Mouse (Mus musculus) midbrain, postnatal 0 days (tissue): ENCODE data around the gene Dnajb14. TPM values are rescaled to one million over a fixed set of nuclear protein-coding genes. Genes with fewer than 3 reads are reported as not detected.

Experiments
- ATAC-seq: fragments of 200-750 bp; cut with Nextera tagmentation; 2 replicates; pipeline ENCODE4 v1.8.0; 2017; ENCODE audit warnings: moderate number of reproducible peaks, mild to moderate bottlenecking, moderate TSS enrichment, moderate library complexity; ENCODE audit not compliant: low FRiP score
- DNase-seq: peaks from one replicate; pipeline ENCODE4 v3.0.0-alpha.2; 2015; ENCODE audit warnings: low spot score
- H3K27ac ChIP-seq: fragments of 300-500 bp; sonication (generic); 2 replicates; pipeline ENCODE4 v1.5.1; 2014; ENCODE audit warnings: low read depth, mild to moderate bottlenecking, low read length, mixed read lengths
- H3K27me3 ChIP-seq: fragments of 300-500 bp; sonication (generic); 2 replicates; pipeline ENCODE4 v1.6.1; 2014; ENCODE audit warnings: low read length, control low read depth, mixed read lengths; ENCODE audit not compliant: insufficient read depth
- H3K36me3 ChIP-seq: fragments of 300-500 bp; sonication (generic); 2 replicates; pipeline ENCODE4 v1.6.1; 2014; ENCODE audit warnings: low read length, control low read depth, mixed read lengths; ENCODE audit not compliant: insufficient read depth
- H3K4me1 ChIP-seq: fragments of 300-500 bp; sonication (generic); 2 replicates; pipeline ENCODE4 v1.6.1; 2014; ENCODE audit warnings: mild to moderate bottlenecking, control low read depth, antibody characterized with exemption, low read length, mixed read lengths; ENCODE audit not compliant: insufficient read depth
- H3K4me2 ChIP-seq: fragments of 300-500 bp; sonication (generic); 2 replicates; pipeline ENCODE4 v1.6.1; 2014; ENCODE audit warnings: low read depth, mild to moderate bottlenecking, low read length, mixed read lengths; ENCODE audit not compliant: poor library complexity, severe bottlenecking
- H3K4me3 ChIP-seq: fragments of 300-500 bp; sonication (generic); 2 replicates; pipeline ENCODE4 v1.5.1; 2014; ENCODE audit warnings: low read depth, mild to moderate bottlenecking, low read length, moderate library complexity
- H3K9ac ChIP-seq: fragments of 300-500 bp; sonication (generic); replicated peaks from 2 replicates; pipeline ENCODE4 v1.6.1; 2014; ENCODE audit warnings: mild to moderate bottlenecking, low read length, moderate library complexity, mixed read lengths; ENCODE audit not compliant: poor library complexity, severe bottlenecking
- H3K9me3 ChIP-seq: fragments of 300-500 bp; sonication (generic); 2 replicates; pipeline ENCODE4 v1.6.1; 2016; ENCODE audit warnings: low read length, control low read depth
- CTCF ChIP-seq: IDR thresholded peaks from 2 replicates; pipeline ENCODE4 v1.5.1; 2016; ENCODE audit warnings: antibody characterized with exemption, mild to moderate bottlenecking
- WGBS: fragments of 180-500 bp; shearing (Covaris S2); extraction: QIAGEN DNeasy Blood & Tissue Kit; methylation state at CpG from one replicate; pipeline ENCODE4 v1.1.7; 2014; 5-methylcytosine and 5-hydroxymethylcytosine counted together
- polyA plus RNA-seq: library from polyadenylated mRNA; unstranded; fragments of >200 nt; fragmentation: Nextera tagmentation; extraction: Ambion mirVana; gene quantifications from 2 replicates; pipeline ENCODE4 v1.2.1, GENCODE M21; 2015
- total RNA-seq: library from RNA; depleted of rRNA; stranded (reverse); fragments of >200 nt; gene quantifications from 2 replicates; pipeline ENCODE4 v1.2.3, GENCODE M21; 2014

The Dnajb14 gene
- total and polyA plus RNA-seq, 2 experiments from 2014 or later, result 16.9 to 23.1 TPM

DNA sequence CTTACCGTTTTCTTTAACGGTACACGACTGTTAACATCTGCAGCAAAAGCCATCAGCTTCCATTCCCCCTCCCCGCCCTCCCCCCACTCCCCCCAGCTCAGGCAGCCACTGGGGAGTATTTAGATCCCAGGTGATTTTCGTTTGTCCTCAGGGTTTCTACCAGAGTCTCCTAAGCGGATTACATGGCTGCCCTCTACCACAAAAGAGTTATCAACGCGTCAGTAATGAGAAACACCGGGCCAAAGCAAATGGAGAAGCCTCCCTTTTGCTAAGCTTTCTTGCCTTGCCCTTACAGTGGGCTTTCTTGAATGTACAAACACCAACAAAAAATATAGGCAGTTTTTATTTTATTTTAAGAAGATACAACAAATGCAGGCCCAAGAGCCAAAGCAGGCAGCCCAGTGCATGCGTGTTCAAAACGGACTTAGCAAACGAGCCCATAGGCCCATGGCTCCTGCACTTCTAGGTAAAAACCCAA is 50.3 kb downstream of the Dnajb14 start:
- DNase-seq, result no peak

GRCm38 (mm10) chr3:137918172-137918931 is 50.9 kb downstream of the Dnajb14 start, which contains the start of gene Lamtor3:
Gene Lamtor3 (plus strand): TSS chr3:137918506.
- Histone ChIP-seq H3K27ac (peak within 1 kb of the TSS; percentile 87), H3K9me3 (no peaks in the 10 kb centered on the region), H3K36me3 (peaks cover 8% of the 10 kb centered on the region; the same call in 1 of the 2 replicates), H3K9ac (peak within 1 kb of the TSS; percentile 83), H3K4me2 (peak within 1 kb of the TSS; percentile 59), H3K27me3 (no peaks in the 10 kb centered on the region), H3K4me1 (peaks cover 9% of the 10 kb centered on the region), H3K4me3 (peak within 1 kb of the TSS; percentile 85)
- ATAC-seq (peak; percentile 93), DNase-seq (peak; percentile 90)
- TF ChIP-seq CTCF, result no peak; the same call in 1 of the 2 replicates
- WGBS, result under 1% methylated on average over 47 of the region's 47 CpGs

More for the DNA sequence above, 50.3 kb downstream of the Dnajb14 start:
- no peaks in the 10 kb centered on the region for H3K9me3 ChIP-seq
- ATAC-seq, result peak; percentile 32
- H3K4me1 ChIP-seq, result peaks cover 9% of the 10 kb centered on the region
- peaks cover 8% of the 10 kb centered on the region; the same call in 1 of the 2 replicates for H3K36me3 ChIP-seq
- H3K9ac ChIP-seq, result peak overlapping the region; percentile 54
- no peaks in the 10 kb centered on the region for H3K27me3 ChIP-seq
- H3K27ac ChIP-seq, result peak overlapping the region; percentile 87
- WGBS, result 7% methylated on average over 12 of the region's 12 CpGs
- H3K4me2 ChIP-seq, result peak overlapping the region; percentile 59
- peak overlapping the region; percentile 85 for H3K4me3 ChIP-seq
- TF ChIP-seq CTCF, result no peak

GRCm38 (mm10) chr3:137918932-137919311 is 51.4 kb downstream of the Dnajb14 start:
- Histone ChIP-seq H3K36me3 (peaks cover 10% of the 10 kb centered on the region), H3K4me3 (peak overlapping the region; percentile 85), H3K9me3 (no peaks in the 10 kb centered on the region), H3K4me1 (peaks cover 9% of the 10 kb centered on the region), H3K4me2 (peak overlapping the region; percentile 55), H3K27ac (peak overlapping the region; percentile 87), H3K27me3 (no peaks in the 10 kb centered on the region), H3K9ac (peak overlapping the region; percentile 83)
- peak; percentile 40 for ATAC-seq
- WGBS, result 19% methylated on average over 6 of the region's 6 CpGs
- TF ChIP-seq CTCF, result no peak
- DNase-seq, result peak; percentile 51

- no peak overlapping the region for H3K27ac ChIP-seq
- TF ChIP-seq CTCF, result no peak
- peak overlapping the region; percentile 83 for H3K9ac ChIP-seq
- peaks cover 9% of the 10 kb centered on the region for H3K4me1 ChIP-seq
- no peaks in the 10 kb centered on the region for H3K9me3 ChIP-seq
- H3K4me3 ChIP-seq, result peak overlapping the region; percentile 85
- 93% methylated on average over 7 of the region's 7 CpGs for WGBS
- ATAC-seq, result no peak
- peak overlapping the region; percentile 55 for H3K4me2 ChIP-seq
- DNase-seq, result no peak
- H3K36me3 ChIP-seq, result peaks cover 13% of the 10 kb centered on the region
- no peaks in the 10 kb centered on the region for H3K27me3 ChIP-seq
These were observed 51.9 kb downstream of the Dnajb14 start for GRCm38 (mm10) chr3:137919398-137919797.

DNA sequence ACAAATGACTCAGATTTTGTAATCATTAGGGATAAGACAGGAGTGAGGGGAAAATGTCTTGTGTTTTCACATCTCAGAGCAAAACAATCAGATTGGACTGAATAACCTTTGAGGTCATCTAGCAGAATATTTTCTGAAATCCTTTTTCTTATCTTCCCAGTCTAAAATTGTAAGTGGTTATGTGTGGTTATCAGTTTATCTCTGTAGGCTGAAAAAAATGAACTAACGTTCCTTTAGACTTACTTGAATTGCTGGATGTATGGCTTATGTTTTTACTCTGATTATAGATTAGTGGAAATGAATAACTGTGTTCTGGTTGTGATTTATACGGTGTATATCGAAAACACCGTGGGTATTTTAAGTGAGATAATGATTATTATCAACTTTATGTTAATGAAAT is 53.1 kb downstream of the Dnajb14 start:
- no peak for ATAC-seq
- whole genome bisulfite sequencing, result 95% methylated on average over 4 of the region's 4 CpGs
- TF ChIP-seq CTCF, result no peak

DNA sequence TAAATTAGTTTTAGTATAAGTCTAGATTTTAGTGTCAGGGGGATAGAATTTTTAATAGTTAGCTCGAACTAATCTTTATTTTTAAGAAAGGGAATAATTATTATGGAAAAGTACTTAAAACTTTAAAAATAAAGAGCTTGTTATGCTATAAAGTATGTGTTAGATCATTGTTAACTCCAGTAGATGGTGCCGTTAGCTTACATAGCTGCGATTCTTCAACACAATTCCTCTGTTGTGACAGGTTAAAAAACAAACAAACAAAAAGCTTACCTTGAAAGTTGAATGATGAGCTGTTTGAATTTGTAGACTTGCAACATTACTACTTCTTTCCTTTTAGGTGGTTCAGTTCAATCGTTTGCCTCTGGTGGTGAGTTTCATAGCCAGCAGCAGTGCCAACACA is 59.5 kb downstream of the Dnajb14 start:
- no peak for ATAC-seq
- H3K4me2 ChIP-seq, result no peak overlapping the region
- WGBS, result 91% methylated on average over 4 of the region's 4 CpGs
- no peak overlapping the region for H3K9ac ChIP-seq
- no peak for DNase-seq
- no peak overlapping the region for H3K27ac ChIP-seq
- H3K27me3 ChIP-seq, result no peaks in the 10 kb centered on the region
- TF ChIP-seq CTCF, result peak; percentile 53
- peaks cover 18% of the 10 kb centered on the region for H3K36me3 ChIP-seq
- no peak overlapping the region for H3K4me3 ChIP-seq
- H3K9me3 ChIP-seq, result no peaks in the 10 kb centered on the region
- no peaks in the 10 kb centered on the region for H3K4me1 ChIP-seq

More for the DNA sequence above, 53.1 kb downstream of the Dnajb14 start:
- Histone ChIP-seq H3K27ac (no peak overlapping the region), H3K36me3 (peaks cover 13% of the 10 kb centered on the region), H3K9ac (no peak overlapping the region), H3K9me3 (no peaks in the 10 kb centered on the region), H3K4me2 (no peak overlapping the region), H3K27me3 (no peaks in the 10 kb centered on the region), H3K4me1 (peaks cover 9% of the 10 kb centered on the region), H3K4me3 (no peak overlapping the region)
- DNase-seq, result no peak
